Mouse (Mus musculus) testis, postnatal 10 days (tissue): Measurements from ENCODE around the gene Serinc3.
"Not testable (repeated sequence)": the region's sequence is repeated elsewhere in the genome, so short reads cannot be mapped to it uniquely, and the experiment has no call there.

Experiments used
- DNase-seq: peaks from one replicate; pipeline ENCODE4 v3.0.0; 2021; ENCODE audit warnings: low spot score

Serinc3 gene

DNA sequence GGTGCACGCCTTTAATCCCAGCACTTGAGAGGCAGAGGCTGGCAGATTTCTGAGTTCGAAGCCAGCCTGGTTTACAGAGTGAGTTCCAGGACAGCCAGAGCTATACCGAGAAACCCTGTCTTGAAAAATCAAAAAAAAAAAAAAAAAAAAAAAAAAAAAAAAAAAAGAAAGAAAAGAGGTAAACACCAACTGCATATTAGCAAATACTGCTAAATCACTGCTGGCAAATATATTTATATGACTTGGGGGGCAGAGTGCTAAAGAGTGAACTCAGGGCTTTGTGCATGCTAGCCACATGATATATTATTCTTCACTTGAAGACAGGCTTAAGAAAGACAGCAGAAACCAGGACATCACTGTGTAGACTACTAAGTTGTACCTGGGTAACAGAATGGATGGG is 23.5 kb downstream of the Serinc3 start:
- DNase-seq = not testable (repeated sequence)

DNA sequence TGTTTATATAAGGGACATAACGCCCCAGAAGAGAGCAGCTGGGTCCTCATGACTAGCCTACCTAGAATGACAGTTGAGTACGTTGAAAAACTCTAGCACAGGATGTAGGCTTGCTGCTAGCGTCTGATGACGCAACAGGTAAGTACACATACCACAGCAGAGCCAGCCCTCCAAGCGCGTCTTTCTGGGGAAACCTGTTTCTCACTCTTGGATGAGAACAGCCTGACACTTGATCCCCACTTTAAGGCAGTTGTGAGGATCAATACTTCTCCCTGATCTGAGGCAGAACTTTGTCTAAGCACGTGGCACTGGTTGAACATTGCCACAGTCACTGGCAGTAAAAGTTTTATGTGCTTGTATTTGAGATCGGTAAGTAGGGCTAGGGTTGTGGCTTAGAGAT is 24.5 kb downstream of the Serinc3 start:
- DNase-seq = no peak

DNA sequence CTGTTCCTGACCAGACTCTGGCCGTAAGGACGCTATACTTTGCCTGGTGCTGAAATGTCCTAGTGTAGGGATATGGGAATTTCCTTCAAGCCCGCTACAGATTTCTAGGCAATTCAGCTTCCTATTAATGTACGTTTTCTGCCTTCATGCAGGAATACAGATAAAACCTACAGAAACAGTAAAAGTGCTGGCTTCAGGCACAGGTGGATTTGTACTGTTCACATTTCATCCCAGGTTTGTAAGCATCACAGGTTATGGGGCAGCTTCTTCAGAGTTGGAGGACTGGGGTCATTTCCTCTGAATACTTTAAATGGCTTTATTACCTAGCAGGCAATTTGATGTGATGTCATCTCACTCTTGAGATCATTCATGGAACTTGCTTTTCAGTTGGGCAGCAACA is 27.1 kb downstream of the Serinc3 start:
- DNase-seq = no peak

DNA sequence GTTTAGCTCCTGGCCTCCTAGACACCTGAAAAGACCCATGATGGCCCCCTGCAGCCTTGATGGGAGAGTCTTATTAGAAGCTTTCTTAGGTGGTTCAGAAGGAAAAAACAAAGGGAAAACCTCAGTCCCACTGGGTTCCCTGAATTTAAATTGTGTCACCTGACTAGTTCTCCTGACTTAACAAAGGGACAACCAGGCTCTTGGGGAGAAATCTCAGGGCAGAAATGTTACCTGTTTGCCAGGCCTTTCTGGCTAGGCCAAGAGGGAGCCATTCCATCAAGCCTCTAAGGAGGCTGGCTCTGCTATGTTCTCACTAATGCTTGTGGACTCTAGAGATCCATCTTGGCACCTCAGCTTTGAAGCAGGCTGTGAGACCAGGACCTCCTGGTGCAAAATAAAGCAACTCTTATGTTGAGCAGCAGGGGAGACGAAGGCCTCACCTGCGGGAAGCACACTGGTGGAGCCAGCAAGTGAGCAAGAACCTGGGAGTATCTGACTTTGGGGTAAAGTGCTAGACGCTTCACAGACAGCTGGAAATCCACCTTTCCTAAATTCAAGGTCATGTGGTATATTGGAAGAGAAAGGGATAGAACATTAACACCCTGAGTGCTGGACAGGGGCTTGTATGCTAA is 27.6 kb downstream of the Serinc3 start:
- DNase-seq = no peak

DNA sequence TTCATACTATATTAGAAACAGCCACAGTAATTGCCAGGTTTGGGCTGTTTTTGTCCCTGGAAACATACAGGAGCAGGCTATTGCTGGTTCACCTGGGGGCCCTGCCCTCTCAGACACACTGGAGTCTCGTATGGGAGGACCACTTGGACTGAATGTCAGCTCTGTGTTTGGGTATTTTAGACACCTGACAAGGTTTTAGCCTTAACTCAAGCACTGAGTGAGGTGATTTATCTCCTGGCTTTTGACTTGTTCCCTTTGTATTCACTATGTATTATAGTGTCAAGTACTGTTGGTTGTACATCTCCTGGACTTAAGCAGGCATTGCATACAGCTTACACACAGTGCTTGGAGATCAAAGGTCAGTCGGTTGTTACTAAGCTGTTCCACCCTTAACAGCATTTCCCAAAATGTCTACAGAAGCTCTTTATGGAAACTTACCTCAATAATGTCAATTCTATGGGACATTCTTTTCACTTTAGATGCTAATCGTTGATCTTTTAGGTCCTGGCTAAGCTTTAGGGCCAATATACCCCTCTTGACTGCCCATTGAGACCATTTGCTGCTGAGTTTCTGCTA is 28.2 kb downstream of the Serinc3 start:
- DNase-seq = no peak

DNA sequence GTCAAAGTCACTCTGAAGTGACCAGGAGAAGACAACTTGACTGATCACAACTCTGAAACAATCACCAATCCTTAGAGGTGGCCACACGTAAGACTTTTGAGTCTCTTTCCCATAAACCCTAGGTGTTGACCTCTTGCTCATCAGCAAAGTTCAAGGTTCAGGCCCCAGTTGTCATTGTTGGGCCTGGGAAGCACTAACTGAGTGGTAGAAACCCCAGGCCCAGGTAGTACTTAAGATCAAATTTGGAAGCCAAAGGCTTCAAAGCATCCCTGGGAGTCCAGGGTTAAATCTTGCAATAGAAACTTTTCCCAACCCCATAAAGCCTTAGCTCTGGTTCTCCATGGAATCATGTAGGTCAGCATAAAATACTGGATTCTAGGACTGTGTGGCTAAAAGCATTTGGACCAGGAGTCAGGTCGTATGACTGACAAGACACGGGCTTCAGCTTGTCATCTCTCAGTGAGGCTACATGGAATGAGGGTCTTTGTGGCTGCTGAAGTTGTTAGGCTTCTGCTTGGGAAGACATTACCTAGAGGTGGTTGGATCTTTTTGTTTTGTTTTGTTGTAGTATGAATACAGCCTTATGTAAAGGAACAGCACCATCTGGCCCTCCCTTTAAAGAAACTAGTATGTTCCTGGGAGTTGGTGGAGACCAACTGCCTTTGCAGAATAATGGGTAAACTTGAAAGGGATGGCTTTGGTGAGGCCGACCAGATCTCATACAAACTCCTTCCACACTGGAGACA is 28.9 kb downstream of the Serinc3 start:
- DNase-seq = no peak

DNA sequence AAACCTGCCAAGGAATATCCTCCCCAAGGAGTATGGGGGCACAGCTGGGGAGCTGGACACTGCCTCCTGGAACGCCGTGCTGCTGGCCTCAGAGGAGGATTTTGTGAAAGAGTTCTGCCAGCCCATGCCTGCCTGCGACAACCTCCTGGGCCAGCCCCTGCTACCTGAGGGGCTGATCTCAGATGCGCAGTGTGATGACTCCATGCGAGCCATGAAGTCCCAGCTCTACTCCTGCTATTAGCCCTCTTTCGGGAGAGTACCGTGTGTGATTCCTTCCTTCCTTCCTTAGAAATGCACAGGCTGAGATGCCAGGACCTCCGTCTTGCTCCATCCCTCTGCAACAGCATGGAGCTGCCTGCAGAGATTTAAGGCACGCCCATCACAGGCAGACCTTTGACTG is 29.5 kb downstream of the Serinc3 start:
- no peak for DNase-seq

DNA sequence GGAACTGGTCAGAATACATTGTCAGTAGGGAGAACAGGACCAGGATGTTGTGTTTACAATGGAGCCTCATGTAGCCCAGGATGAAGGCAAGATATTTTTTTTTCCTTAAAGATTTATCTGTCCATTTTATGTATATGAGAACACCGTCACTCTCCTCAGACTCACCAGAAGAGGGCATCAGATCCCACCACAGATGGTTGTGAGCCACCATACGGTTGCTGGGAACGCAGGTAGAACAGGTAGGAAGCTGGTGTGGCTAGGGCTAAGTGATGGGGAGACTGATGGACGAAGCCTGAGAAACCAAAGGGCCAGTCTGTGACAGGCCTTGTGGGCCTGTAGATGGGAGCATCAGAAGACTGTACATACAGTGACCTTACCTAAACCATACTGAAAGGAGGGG is 30.9 kb downstream of the Serinc3 start:
- DNase-seq = no peak

DNA sequence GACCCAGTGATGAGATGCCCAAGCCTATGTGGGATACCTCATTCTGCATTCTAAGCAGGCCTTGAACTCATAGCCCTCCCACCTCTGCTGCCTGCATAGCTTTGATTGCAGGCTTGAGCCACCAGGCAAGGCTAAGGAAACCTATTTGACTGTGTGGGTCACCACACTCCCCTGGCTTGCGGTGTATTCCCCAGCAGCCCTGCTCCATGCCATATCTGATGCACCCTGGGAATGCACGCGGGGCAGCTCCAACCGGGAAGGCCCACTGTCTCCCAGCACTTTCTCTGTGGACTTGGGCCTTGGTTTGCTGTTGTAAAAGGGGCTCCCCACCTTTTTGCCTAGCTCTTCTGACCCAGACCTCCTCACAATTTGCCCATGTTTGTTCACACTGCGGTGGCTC is 31.7 kb downstream of the Serinc3 start:
- DNase-seq = no peak

DNA sequence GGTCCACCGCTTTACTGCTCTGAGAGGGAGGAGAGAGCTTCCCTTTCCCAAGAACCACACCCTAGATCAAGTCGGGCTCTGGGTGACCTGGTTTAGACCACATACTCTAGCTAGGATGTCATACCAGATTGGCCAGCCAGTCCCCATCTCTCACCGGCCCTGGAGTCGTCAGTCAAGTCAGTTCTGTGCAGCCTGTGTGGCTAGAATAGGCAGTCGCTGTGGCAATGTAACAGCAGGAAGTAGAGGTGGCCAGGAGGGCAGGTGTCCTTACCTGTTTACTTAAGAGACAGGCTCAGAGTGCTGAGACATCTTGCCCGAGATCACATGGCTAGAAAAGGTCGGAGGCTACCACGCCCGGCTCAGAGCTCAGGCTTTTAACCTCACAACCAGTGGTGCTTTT is 33.8 kb downstream of the Serinc3 start:
- no peak for DNase-seq

DNA sequence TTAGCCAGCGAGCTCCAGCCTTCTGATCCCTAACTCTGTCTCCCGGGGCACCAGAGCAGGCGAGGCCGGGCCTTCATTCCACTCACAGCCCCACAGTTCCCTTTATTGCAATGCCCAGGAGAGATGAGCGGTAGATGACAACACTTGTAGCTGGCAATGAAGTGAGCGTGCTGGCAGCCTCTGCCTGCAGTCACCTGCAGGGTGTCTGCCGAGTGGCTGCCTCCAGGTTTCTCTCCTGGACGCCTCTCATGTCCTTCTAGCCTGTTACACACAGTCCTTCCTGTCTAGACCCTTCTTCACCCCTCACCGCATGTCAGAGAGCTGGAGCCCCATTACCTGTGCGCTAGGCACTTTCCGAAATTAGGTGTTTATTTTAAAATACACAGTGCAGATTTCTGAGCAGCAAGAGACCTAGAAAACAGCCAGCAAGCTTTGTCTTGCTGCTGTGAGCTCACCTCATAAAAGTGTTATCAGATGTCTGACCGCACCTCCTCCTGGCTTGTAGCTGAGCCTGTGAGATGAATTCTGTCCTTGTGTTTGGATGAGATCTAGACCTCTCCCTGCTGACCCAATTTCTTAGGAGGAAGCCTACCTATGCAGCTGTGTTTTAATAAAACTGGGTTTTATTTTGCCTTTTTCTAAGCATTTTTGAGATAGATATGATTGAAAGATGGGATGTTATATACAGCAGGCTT is 35.5 kb downstream of the Serinc3 start:
- DNase-seq = no peak

DNA sequence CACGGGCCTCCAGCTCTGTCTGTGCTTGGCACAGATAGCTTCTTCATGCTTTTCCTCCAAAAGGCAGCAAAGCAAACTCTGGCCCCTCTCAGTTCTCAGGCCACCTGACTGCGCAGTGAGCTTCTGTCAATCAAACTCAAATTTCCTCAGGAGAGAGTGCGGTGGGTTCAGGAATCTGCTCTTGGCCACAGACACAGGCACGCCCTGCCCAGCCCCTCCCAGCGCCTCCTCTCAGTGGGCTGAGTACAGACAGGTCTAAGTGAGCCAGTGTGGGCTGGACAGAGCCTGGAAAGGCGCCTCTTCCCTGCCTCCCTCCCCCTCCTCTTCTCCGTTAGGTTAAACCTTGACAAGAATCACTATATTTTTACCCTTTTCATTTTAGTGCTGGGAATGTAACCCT is 36.9 kb downstream of the Serinc3 start:
- DNase-seq = no peak

DNA sequence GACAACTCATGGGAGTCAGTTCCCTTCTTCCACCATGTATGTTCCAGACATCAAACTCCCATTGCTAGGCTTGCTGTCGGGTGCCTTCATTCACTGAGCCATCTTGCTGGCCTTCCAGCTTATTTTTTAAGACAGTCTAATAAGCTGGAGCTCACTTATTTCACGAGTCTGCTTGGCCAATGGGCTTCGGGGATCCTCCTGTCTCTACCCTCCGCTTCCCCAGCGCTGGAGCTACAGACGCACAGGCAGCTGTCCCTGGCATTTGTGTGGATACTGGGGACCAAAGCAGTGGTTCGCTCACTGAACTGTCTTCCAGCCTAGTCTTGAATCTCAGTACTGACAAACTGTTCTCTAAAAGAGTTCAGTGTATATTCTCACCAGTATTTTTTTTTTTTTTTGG is 38.8 kb downstream of the Serinc3 start:
- no peak for DNase-seq

DNA sequence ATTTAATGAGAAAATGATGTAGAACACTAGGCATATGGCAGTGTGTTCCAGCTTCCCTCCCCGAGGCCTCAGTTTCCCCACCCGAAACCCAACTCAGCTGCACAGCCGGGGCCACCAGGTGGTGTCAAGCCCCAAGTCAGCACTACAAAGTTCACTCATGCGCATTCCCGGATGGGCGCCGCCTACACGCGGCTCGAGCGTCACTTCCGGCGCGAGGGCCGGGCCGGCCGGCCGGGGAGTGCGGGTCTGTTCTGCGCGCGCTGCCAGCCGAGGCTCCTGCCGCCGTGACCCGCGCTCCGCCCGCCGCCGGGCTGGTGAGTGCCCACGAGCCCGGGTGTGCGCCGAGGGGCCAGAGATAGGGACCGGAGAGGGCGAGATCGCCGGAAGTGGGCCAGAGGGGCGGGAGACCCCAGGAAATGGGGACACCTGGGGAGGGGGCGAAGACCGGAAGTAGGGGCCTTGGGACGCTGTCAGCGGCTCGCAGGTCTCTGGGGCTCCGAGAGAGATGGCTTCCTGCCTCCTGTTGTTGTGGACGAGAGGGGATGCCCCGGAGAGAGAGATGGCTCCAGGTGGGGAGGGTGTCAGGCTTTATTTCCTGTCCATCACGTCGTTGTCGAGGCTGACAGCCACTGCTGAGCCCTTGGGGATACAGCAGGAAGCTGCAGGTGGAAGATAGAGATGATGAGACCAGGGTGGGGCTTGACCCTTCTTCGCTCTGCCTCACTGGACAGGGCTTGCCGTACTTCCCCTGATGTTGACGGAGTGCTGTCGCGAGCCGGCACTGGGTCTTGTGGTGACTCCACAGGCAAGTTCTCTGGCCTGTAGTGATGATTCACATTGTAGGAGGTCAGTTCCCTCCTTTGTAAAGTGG is 42.6 kb downstream of the Serinc3 start, which contains the start of gene Ttpal:
Gene Ttpal, plus strand, starts transcription at position 214 of the 871 bp plus-strand sequence.
- DNase-seq = peak; percentile 90

DNA sequence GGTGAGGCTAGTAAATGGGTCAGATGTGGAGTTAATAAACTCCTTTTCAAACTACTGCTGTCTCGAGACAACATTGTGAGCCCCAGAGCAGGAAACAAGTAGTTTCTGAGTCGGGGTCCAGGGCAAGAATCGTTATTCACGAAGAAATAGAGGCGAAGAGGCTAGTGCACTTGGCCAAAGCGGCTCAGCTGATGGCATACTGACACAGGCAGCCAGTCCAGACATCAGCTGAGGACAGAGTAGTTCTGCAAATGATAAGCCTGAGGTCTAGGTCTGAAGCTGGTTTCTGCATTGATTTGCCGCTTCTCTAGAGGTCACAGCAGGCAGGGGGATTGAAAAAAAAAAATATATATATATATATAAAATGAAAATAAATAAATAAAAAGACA is 43.2 kb downstream of the Serinc3 start:
- no peak for DNase-seq

DNA sequence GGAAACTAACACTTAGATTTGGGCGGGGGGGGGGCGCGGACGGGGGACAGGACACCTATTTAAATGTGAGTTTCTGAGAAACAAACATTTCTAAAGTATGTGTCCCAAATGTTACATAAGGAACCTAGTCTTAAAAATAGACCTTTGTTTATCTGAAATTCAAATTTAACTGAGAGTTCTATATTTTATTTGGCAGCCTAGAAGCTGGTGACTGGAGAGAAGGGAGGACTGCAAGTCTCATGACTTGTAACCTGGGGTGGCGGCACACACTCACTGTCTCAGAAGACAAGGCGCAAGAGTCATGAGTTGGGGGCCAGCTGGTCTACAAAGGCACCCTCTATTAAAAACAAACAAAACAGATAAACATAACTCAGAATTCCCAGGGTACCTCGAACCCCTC is 43.9 kb downstream of the Serinc3 start:
- DNase-seq = no peak

DNA sequence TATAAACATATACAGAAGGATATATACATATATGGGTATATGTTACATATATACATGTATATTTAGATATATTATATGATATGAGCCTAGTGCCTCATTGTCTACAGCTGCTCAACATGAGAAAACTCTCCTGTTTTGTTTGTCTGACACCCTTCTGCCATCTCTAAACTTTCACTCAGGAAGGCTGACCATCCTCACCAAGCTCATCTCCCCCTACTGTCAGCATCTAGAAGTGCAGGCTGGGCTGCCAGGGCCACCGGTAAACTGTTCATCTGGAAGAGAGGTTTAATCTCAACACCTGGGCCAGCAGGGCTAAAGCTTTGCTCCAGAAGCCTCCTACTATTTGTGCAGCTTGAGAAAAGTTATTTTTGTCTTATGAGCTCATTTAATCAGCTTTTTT is 45.7 kb downstream of the Serinc3 start:
- DNase-seq = peak; percentile 85

DNA sequence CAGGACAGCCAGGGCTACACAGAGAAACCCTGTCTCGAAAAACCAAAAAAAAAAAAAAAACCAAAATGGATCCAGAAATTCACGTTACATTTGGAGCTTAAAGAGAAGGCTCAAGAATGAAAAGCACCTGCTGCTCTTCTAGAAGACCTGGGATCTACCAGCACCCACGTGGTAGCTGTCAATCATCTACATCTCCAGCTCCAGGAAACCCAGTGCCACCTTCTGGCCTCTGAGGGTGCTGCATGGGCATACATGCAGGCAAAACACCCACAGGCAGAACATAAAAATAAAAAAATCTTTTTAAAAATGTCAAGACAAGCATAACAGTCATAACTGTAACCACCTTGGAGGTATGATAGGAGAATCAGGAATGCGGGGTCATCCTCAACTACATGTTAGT is 47.3 kb downstream of the Serinc3 start:
- DNase-seq = peak; percentile 80

DNA sequence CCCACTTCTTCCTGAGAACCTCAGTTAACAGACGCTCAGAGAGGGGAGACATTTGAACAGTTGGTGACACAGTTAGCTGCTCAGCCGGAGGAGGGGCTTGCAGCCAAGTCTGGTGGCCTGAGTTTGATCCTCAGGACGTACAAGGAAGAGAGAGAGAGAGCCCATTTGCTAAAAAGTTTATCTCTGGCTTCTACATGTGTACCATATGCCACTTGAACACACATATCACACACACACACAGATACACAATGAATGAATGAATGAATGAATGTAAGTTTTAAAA is 48.1 kb downstream of the Serinc3 start:
- DNase-seq = no peak

DNA sequence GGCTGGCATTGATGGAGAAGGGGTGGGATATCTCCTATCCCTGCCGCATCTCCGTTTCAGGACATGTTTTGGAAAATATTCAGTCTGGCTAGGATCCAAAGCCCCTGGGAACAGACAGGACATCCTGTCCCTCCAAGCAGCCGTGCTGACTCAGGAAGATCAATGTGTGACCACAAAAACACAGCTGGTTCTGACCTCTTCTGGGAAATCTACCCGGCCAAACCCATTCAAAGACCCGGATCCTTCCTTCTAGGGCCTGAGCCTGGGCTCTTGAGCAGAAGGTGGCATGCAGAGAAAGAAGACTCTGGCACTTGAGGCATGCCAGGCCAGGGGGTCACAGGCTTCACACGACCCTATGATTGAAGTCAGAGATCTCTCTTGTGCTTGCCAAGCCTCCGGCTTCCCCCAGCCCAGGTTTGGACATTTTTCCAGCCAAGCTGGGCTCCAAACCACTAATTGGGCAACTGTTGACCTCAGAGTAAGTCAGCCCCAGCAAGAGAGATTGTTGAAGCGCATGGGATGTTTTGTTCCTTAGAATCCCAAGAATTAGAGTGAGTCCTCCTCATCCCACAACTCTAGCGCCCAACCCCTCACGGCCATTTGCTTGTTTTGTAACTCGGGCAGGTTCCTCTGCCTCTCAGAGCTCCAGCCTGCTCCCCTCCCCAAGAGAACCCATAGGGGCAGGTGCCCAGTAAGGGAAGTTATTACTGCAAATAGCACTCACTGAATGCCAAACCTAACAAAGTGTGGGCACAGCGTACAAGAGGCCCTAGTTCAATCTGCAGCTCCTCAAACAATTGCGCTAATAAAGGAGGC is 48.7 kb downstream of the Serinc3 start:
- DNase-seq = peak; percentile 57

DNA sequence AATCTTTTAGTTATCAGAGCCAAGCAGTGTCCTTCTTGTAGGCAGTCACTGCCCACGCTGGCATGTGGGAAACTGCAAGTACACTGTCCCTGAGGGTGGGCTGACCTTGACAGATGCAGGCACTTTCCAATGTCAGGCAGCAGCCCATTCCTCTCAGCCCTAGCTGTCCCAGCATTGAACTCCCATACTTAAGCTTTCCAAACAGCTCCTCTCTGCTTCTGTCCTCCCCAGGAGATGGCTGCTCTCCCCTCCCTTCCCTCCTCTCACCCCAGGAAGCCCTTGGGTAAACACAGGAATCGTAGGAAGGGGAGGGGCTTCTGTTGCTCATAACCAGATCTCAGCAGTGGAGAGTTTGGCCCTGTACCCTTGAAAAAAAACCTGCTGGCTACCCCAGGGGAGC is 49.8 kb downstream of the Serinc3 start:
- DNase-seq = no peak
